Mouse (Mus musculus) CH12F3 (cell line): Measurements from ENCODE around the gene Cyp8b1.

Experiments used
- in situ Hi-C: fragments of 300-500 bp; cut with MboI; formaldehyde crosslinking; loops from 2 replicates; pipeline ENCODE4 v1.14.3; 2020; ENCODE audit warnings: low sequenced_read_pairs

Gene Cyp8b1

DNA sequence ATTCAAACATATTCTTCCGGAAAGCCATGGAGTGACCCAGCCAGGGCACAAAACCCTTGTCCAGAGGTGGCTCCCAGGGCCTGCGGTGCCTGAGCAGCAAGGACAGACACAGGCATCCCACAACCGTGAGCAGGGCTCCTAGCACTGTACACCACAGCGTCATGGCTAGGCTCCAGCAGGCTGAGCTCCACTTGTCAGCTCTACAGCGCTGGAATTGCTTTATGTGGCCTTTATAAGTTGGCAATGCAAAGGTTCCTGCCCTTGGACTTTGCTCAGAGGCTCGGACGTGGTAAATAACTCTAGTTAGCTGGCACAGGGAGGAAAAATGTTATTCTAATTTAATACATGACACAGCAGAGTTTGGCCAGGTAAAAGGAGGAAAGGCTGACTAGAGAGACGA lies at the start of gene Cyp8b1:
TSS of gene Cyp8b1 (minus strand) at position 204 of the 400 bp plus-strand sequence.
- in situ Hi-C loops: no loop called here

DNA sequence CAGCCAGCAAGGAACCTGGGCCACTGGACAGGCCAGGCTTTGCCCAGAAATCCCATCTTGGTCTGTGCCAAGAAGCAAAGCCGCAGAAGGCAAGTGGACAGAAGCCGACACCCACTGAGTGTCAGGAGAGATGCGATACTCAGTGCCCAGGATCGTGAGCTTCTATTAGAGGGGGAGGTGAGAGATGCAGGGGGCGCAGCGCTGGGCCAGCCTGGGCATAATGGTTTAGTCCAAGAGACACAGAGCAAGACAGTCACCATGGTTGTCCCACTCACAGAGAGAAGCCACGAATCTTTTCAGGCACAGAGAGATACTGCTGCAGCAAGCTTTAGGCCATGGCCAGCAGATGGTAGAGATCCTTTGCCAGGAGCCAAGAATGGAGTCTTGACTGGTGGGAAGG lies 48.8 kb upstream of the Cyp8b1 start:
- in situ Hi-C loops: no loop called here

- in situ Hi-C loops: no loop called here
Measured at GRCm38 (mm10) chr9:121959966-121960635, 44.0 kb upstream of the Cyp8b1 start.

GRCm38 (mm10) chr9:121952596-121952995 lies 36.5 kb upstream of the Cyp8b1 start:
- in situ Hi-C loops: no loop called here

- in situ Hi-C loops: no loop called here
Measured at GRCm38 (mm10) chr9:121951114-121951423, 35.0 kb upstream of the Cyp8b1 start.

- in situ Hi-C loops: no loop called here
Measured at GRCm38 (mm10) chr9:121950418-121951113, 34.5 kb upstream of the Cyp8b1 start, which contains the start of gene Fam198a. TSS of gene Fam198a (plus strand) at chr9:121950988.

- in situ Hi-C loops: no loop called here
Measured at GRCm38 (mm10) chr9:121948431-121948830, 32.3 kb upstream of the Cyp8b1 start.

- in situ Hi-C loops: no loop called here
Measured at GRCm38 (mm10) chr9:121947784-121948183, 31.7 kb upstream of the Cyp8b1 start.

DNA sequence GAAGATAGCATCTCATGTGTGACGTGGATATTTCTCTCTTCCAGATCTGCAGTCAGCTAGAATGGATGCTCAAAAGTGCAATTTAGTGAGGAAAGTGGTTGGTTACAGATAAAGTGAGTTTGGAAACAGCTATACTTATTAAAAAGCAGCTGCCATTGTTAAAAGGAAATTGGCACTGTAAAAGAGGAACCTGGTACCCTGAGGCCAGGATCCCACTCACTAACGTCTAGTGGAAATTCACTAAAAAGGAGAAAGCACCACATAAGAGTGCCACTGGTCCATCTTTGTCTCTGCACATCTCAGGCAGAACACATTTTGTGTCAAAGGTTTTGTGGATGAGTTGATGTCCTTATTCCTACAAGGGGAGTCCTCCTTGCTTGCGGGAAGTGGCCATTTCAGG lies 27.5 kb upstream of the Cyp8b1 start:
- in situ Hi-C loops: no loop called here

- in situ Hi-C loops: no loop called here
Measured at GRCm38 (mm10) chr9:121943005-121943404, 26.9 kb upstream of the Cyp8b1 start.

GRCm38 (mm10) chr9:121937944-121938355 lies 21.8 kb upstream of the Cyp8b1 start:
- in situ Hi-C loops: no loop called here

GRCm38 (mm10) chr9:121937451-121937864 lies 21.4 kb upstream of the Cyp8b1 start:
- in situ Hi-C loops: no loop called here

DNA sequence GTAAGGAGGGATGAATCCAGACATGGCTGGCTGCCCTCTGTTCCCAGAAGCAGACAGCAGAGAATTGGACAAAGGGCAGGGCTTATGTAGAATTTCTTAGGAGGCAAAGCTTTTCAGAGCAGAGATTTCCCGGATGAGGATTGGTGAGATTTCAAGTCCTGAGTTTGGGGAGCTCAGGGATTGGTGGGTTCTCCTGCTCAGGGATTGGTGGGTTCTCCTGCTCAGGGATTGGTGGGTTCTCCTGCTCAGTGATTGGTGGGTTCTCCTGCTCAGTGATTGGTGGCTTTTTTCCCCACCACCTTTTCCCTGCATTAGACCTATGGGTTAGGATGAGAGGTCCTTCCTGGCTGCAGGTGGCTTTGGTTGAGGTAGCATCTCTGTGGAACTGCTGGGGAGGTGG lies 20.8 kb upstream of the Cyp8b1 start:
- in situ Hi-C loops: no loop called here

- in situ Hi-C loops: no loop called here
Measured at GRCm38 (mm10) chr9:121934856-121935255, 18.8 kb upstream of the Cyp8b1 start.

DNA sequence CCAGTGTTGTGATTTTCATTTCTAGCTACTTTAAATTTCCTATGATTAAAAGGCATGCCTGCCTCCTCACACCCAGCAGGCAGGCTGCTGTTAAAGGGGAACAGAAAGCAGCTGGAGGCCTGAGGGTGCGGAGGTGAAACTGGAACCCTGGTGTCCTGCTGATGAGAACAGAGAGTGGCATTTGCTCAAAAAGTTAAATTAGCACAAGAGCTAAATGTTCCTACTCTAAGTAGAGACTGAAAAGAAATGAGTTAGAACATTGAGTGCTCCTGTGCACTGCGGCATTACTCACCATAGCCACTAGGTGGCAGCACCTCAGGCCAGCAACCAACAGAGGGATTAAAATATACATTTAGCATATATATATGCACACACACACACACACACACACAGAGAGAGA lies 12.4 kb upstream of the Cyp8b1 start:
- in situ Hi-C loops: no loop called here

DNA sequence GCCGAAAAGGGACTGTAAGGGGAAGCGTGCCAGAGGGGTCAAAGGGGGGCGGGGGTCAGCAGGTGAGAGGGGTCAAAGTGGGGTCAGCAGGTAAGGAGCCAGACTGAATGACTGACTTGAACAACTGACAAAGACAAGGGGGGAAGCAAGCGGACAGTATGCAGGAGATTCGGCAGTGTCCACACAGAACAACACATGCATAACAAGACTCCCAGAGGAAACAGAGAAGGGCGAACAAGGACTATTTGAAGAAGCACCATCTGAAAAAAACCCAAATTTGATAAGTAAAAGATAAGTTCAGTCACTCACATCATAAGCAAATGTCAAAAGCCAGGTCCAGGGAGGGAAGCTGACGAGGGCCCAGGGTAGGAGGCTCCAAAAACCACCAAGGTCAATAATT lies 11.6 kb upstream of the Cyp8b1 start:
- in situ Hi-C loops: no loop called here

DNA sequence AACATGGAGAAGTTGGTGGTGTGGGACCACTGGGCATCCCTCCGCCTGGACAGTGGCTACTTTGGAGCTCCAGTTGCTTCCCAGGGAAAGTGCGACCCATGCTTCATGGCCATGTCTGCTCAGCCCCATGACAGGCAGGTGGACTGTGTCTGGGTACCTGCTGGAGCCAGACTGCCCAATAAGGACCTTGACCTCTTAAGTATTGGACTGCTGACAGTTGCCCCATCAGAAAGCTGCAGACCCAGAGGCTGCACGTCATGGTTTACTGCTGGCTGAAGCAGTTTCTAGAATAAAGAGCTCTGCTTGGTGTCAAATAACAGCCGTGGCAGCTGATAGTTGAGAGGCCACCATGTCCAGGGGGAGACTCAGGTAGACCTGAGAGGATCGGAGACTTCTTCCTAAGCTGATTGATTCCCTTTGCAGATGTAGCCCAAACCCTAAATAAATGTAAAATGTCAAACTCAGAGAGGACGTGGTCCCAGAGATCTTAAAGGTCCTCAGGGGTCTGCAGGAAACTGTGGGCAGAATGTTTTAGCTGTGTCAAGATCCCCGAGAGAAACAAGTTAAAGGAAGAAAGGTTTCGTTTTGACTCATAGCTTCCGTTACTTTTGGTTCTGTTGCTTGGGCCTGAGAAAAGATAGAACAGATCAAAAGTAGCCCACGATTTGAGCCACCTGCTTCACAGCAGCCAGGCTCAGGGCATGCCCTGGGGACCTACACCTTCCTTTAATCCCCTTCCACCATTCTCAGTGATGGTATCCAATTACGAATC lies 10.7 kb upstream of the Cyp8b1 start:
- in situ Hi-C loops: no loop called here

- in situ Hi-C loops: no loop called here
Measured at GRCm38 (mm10) chr9:121925959-121926358, 9.9 kb upstream of the Cyp8b1 start.

- in situ Hi-C loops: no loop called here
Measured at GRCm38 (mm10) chr9:121924901-121925560, 8.9 kb upstream of the Cyp8b1 start.

GRCm38 (mm10) chr9:121923906-121924305 lies 7.8 kb upstream of the Cyp8b1 start:
- in situ Hi-C loops: no loop called here

- in situ Hi-C loops: no loop called here
Measured at GRCm38 (mm10) chr9:121923443-121923842, 7.3 kb upstream of the Cyp8b1 start.
